Mouse (Mus musculus): ENCODE results near the gene Nubpl. TPM values are rescaled to one million over a fixed set of nuclear protein-coding genes. Genes with fewer than 3 reads are reported as not detected.

The Nubpl gene
- polyA plus RNA-seq, 1 experiment from 2014 or later: 7.3 TPM

DNA sequence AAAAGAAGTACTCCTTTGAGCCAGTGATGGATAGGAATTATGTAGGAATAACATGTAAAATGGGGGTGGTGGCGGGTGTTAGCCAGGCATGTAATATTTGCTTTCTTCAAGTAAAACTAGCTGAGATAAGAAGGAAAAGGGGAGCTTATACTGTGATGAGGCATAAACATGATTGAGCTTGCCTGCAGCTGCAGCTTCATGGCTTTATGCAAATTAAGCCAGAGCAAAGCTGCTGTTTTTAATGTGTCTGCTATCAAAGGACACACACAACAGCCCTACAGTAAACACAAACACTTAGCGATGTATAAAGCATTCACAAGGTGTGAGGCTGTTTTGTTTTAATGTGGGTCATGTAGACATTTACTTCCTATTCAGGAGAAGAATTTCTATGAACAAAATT is 196.4 kb downstream of the Nubpl start:
- H3K36me3 ChIP-seq: no peaks in the 10 kb centered on the region
- no peak for ATAC-seq (ENCODE audit: low FRiP score)
- no peak overlapping the region for H3K4me2 ChIP-seq
- WGBS: 66% methylated on average over 2 of the region's 2 CpGs
- H3K9me3 ChIP-seq (replicated peaks): no peaks in the 10 kb centered on the region
- no peak overlapping the region for H3K4me3 ChIP-seq (replicated peaks)
- peaks cover 6% of the 10 kb centered on the region for H3K4me1 ChIP-seq
- no peak overlapping the region for H3K27ac ChIP-seq (replicated peaks)
- H3K27me3 ChIP-seq (replicated peaks): no peaks in the 10 kb centered on the region
- no peak overlapping the region for H3K9ac ChIP-seq (replicated peaks)

DNA sequence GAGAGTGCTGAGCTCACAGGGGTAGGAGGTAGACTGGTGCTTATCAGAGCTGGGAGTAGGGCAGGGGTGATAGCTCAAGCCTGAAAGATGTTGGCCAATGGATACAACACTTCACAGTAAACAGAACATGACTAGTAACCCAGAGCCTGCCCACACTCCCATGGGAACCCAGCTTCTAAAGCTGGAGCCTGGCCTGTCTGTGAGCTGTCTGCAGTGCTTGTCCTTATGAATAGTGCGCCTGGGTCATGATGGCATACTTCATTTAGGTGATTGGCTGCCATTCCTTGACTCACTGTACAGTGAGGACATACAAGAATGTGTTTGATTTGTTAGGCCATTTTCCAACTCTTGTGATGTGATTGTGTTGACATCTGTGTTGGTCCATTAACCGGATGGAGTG is 200.5 kb downstream of the Nubpl start:
- Histone ChIP-seq H3K36me3 (no peaks in the 10 kb centered on the region), H3K4me3 (replicated peaks) (no peak overlapping the region), H3K9ac (replicated peaks) (no peak overlapping the region), H3K9me3 (replicated peaks) (no peaks in the 10 kb centered on the region), H3K4me1 (no peaks in the 10 kb centered on the region), H3K27me3 (replicated peaks) (no peaks in the 10 kb centered on the region), H3K27ac (replicated peaks) (no peak overlapping the region), H3K4me2 (no peak overlapping the region)
- no peak for ATAC-seq (ENCODE audit: low FRiP score)
- WGBS: 82% methylated on average over 2 of the region's 2 CpGs

DNA sequence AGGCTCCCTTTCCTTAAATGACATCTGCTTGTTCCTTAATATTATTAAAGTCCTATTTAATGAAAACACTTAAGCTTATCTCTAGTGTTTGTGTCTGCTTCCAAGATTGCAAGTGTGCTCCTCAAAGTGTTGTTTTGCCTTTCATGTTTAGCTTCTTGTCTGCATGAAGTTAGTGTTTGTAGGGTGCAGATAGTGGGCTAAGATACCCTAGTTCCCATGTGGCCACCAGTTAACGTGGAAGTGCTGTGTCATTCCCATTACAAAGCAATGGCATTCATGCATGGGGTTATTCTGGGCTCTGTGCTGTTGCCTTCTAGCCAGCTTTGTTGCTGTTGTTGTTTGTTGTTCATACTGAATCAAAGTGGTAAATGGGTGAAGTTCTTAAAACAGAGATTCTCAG is 201.1 kb downstream of the Nubpl start:
- no peak overlapping the region for H3K9ac ChIP-seq (replicated peaks)
- no peak for ATAC-seq (ENCODE audit: low FRiP score)
- no peaks in the 10 kb centered on the region for H3K36me3 ChIP-seq
- no peaks in the 10 kb centered on the region for H3K27me3 ChIP-seq (replicated peaks)
- no peaks in the 10 kb centered on the region for H3K4me1 ChIP-seq
- H3K4me3 ChIP-seq (replicated peaks): no peak overlapping the region
- no peak overlapping the region for H3K4me2 ChIP-seq
- WGBS: 65% methylated on average over 1 of the region's 1 CpGs
- H3K9me3 ChIP-seq (replicated peaks): no peaks in the 10 kb centered on the region
- no peak overlapping the region for H3K27ac ChIP-seq (replicated peaks)

DNA sequence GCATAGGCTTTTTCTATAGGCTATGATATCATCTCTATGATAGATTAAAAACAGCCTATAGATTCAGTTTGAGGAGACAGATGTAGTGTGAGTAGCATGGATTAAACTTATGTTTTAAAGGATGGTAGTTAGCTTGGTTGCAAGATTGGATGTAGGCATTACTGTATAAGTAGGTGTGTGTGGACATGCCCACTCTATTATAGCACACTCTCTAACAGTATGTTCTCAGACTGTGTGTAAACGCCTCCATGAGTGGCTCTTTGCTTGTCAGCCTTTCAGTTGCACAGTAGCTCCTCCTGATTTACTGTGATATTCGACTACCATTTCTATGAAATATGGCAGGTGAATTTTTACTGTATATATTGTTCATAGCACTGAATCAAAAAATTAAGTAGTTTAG is 205.4 kb downstream of the Nubpl start:
- WGBS: 86% methylated on average over 2 of the region's 2 CpGs

DNA sequence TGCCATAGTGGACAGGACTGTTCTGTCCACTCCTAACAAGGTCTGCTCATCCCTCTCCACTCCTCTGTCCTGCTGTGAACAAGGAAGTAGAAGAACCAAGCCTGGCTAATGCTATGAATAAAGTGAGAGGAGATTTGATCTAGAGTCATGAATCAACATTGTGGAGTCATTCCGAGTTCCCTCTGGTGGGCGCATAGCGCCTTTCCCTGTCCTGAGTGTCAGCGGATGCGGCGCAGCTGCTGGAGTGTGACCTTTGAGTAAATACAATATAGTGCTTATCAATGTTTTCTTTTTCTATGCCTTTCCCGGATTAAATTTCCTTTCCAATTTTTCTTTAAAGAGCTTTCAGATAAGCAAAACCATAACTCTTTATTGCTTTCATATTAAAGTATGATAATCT is 208.8 kb downstream of the Nubpl start:
- 94% methylated on average over 7 of the region's 7 CpGs for WGBS
- no peaks in the 10 kb centered on the region for H3K27me3 ChIP-seq (replicated peaks)

More for the DNA sequence above, 205.4 kb downstream of the Nubpl start:
- no peak for ATAC-seq (ENCODE audit: low FRiP score)
- H3K4me2 ChIP-seq: no peak overlapping the region
- H3K36me3 ChIP-seq: no peaks in the 10 kb centered on the region
- H3K4me1 ChIP-seq: no peaks in the 10 kb centered on the region
- H3K27ac ChIP-seq (replicated peaks): no peak overlapping the region
- H3K4me3 ChIP-seq (replicated peaks): no peak overlapping the region
- no peaks in the 10 kb centered on the region for H3K9me3 ChIP-seq (replicated peaks)
- H3K27me3 ChIP-seq (replicated peaks): no peaks in the 10 kb centered on the region
- H3K9ac ChIP-seq (replicated peaks): no peak overlapping the region

DNA sequence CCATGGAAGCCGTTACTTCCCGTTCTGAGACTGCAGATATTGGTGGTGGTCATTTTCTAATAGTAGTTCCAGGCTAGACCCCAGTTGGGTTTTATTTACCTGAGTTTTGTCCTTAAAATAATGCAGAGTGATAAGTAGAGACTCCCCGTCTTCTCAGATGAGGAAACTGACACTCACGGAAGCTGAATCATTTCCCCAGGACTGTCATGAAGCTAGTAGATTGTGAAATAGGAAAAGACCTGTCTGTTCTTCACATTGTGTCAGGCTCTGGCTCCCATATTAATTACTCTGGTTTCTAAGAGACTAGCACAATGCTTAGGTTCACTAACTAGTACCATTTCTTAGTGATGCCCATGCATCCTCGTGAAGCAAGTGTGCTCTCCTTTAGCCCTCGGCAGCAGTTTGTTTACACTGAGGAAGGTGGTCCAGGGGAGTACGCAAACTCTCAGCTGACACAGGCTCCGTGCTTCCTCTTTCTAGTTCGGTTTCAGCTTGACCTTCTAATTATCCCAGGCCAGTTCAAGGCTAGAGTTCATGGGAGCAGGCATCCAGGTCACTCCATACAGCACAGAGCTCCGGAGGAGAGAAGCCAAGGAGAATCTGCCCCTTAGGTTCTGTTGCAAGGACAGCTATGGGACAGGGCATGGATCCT is 209.9 kb downstream of the Nubpl start:
- H3K36me3 ChIP-seq: no peaks in the 10 kb centered on the region
- H3K27ac ChIP-seq (replicated peaks): no peak overlapping the region
- WGBS: 84% methylated on average over 10 of the region's 10 CpGs
- H3K27me3 ChIP-seq (replicated peaks): no peaks in the 10 kb centered on the region
- no peak overlapping the region for H3K4me2 ChIP-seq
- H3K4me1 ChIP-seq: no peaks in the 10 kb centered on the region
- H3K4me3 ChIP-seq (replicated peaks): no peak overlapping the region
- H3K9me3 ChIP-seq (replicated peaks): no peaks in the 10 kb centered on the region
- ATAC-seq (ENCODE audit: low FRiP score): no peak
- no peak overlapping the region for H3K9ac ChIP-seq (replicated peaks)

More for the DNA sequence above, 208.8 kb downstream of the Nubpl start:
- no peak for ATAC-seq (ENCODE audit: low FRiP score)
- Histone ChIP-seq H3K36me3 (no peaks in the 10 kb centered on the region), H3K9ac (replicated peaks) (no peak overlapping the region), H3K4me2 (no peak overlapping the region), H3K4me3 (replicated peaks) (no peak overlapping the region), H3K9me3 (replicated peaks) (no peaks in the 10 kb centered on the region), H3K4me1 (no peaks in the 10 kb centered on the region), H3K27ac (replicated peaks) (no peak overlapping the region)

DNA sequence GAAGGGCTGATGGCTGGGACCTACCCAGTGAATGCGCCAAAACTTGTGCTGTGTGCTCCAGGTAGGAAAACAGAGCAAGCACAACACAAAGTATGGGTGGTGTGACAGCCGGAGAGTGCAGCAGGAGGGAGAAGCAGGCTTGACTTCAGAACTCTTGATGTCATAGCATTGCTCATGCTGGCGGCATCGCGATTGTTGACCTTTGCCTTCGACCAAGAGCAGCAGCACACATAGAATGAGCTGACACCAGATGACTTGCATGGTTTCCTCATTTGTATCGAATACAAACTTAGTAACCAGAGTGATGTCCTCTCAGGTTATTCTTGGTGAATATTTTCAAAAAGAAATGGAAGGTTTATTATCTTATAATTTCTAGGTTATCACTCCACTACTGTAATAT is 211.1 kb downstream of the Nubpl start:
- ATAC-seq (ENCODE audit: low FRiP score): no peak
- Histone ChIP-seq H3K4me3 (replicated peaks) (no peak overlapping the region), H3K9me3 (replicated peaks) (no peaks in the 10 kb centered on the region), H3K4me1 (no peaks in the 10 kb centered on the region), H3K4me2 (no peak overlapping the region), H3K27me3 (replicated peaks) (no peaks in the 10 kb centered on the region), H3K27ac (replicated peaks) (no peak overlapping the region), H3K9ac (replicated peaks) (no peak overlapping the region), H3K36me3 (no peaks in the 10 kb centered on the region)
- WGBS: 94% methylated on average over 7 of the region's 7 CpGs

DNA sequence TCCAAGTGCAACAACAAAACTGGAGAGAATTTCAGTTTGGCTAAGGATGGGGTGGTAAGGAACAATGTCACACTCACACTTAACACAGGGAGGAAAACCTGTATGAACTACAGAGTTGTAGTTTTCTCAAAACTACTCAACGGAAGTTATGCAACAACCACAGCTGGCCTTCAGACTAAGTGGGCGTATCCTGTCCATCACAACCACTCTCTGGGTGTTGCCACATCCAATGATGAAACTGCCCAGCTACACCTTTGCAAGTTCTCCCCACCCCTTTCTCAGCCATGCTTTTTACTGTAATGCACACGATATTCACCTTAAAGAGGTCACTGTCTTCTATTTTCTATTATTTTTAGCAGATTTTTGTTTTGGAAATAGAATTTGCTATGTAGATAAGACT is 217.3 kb downstream of the Nubpl start:
- Histone ChIP-seq H3K4me2 (no peak overlapping the region), H3K27me3 (replicated peaks) (no peaks in the 10 kb centered on the region), H3K36me3 (no peaks in the 10 kb centered on the region), H3K27ac (replicated peaks) (no peak overlapping the region), H3K4me3 (replicated peaks) (no peak overlapping the region), H3K9ac (replicated peaks) (no peak overlapping the region), H3K4me1 (no peaks in the 10 kb centered on the region), H3K9me3 (replicated peaks) (no peaks in the 10 kb centered on the region)
- ATAC-seq (ENCODE audit: low FRiP score): no peak
- 91% methylated on average over 3 of the region's 3 CpGs for WGBS

DNA sequence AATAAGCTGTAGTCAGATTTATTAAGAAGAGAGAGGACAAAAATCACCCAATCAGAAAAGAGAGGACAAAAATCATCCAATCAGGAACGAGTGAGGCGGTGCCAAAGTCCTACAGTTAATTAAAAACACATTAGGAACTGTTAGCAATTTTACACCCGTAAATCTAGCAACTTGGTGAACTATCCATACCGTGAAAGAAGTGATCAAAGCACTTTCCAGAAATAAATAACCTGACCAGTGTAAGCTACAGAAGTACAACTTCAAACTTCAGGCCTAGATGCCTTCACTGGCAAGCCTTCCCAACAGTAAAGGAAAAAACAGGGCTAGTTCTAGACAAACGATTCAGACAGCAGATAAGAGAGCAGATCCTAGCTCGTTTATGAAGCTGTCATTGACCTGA is 220.1 kb downstream of the Nubpl start:
- H3K9me3 ChIP-seq (replicated peaks): no peaks in the 10 kb centered on the region
- H3K27ac ChIP-seq (replicated peaks): no peak overlapping the region
- 82% methylated on average over 6 of the region's 6 CpGs for WGBS
- H3K9ac ChIP-seq (replicated peaks): no peak overlapping the region
- H3K4me2 ChIP-seq: no peak overlapping the region
- H3K4me1 ChIP-seq: no peaks in the 10 kb centered on the region
- no peak for ATAC-seq (ENCODE audit: low FRiP score)
- H3K36me3 ChIP-seq: no peaks in the 10 kb centered on the region
- no peaks in the 10 kb centered on the region for H3K27me3 ChIP-seq (replicated peaks)
- H3K4me3 ChIP-seq (replicated peaks): no peak overlapping the region

DNA sequence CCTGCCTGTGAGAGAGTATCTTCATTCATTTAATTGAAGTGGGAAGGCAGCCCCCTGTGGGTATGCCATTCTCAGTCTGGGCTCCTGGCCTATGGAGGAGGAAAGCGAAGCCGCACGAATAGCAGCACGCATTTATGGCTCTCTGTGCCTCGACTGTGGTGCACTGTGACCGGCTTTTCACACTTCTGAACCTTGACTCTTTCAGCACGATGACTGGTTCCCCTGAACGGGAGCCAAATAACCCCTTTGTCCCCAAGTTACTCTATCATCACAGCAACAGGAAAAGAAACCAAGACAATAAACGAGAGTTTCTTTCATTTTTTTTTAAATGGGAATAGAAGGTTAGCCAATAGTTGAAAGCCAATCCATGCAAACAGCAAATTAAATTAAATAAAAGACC is 220.9 kb downstream of the Nubpl start:
- H3K4me3 ChIP-seq (replicated peaks): no peak overlapping the region
- H3K9ac ChIP-seq (replicated peaks): no peak overlapping the region
- H3K4me1 ChIP-seq: no peaks in the 10 kb centered on the region
- no peak for ATAC-seq (ENCODE audit: low FRiP score)
- H3K27ac ChIP-seq (replicated peaks): no peak overlapping the region
- no peaks in the 10 kb centered on the region for H3K36me3 ChIP-seq
- no peak overlapping the region for H3K4me2 ChIP-seq
- WGBS: 52% methylated on average over 9 of the region's 9 CpGs
- no peaks in the 10 kb centered on the region for H3K27me3 ChIP-seq (replicated peaks)
- no peaks in the 10 kb centered on the region for H3K9me3 ChIP-seq (replicated peaks)

DNA sequence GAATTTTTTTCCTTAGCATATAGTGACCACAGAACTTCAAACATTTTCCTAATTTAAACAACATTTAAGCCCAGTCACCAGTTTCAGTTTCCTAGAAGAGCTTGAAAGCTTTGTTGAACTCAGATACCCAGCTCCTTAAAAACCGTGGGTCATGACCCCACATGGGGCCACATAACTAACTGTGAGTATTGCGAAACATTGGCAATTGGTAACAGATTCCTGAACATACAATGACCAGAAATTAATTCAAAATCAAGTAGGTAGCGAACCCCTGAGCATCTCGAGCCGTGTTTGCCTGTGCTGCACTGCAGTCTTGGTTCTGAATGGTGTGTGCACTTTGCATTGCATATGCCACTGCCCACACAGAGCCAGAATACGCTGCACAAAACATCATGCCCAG is 221.6 kb downstream of the Nubpl start:
- Histone ChIP-seq H3K27ac (replicated peaks) (no peak overlapping the region), H3K4me2 (no peak overlapping the region), H3K9me3 (replicated peaks) (no peaks in the 10 kb centered on the region), H3K4me1 (no peaks in the 10 kb centered on the region), H3K4me3 (replicated peaks) (no peak overlapping the region), H3K9ac (replicated peaks) (no peak overlapping the region), H3K36me3 (no peaks in the 10 kb centered on the region), H3K27me3 (replicated peaks) (no peaks in the 10 kb centered on the region)
- ATAC-seq (ENCODE audit: low FRiP score): no peak
- 93% methylated on average over 6 of the region's 6 CpGs for WGBS

DNA sequence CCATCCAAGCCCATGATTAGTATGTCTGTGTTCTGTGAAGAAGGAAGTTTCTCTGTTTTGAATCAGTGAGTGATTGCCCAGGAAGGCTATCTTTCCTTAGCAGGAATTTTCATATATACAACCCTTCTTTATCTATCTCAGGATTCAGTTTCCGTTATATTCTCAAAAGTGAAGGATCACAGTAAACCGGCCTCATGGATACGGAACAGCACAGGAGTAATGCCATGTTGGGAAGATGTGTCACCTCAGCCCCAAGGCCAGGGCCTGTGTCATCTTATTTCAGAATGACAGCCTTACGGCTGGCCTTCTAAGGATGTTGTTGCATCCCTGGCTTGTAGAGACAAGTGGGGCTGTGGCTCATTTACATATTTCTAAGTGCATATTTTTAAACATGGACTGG is 231.0 kb downstream of the Nubpl start:
- no peak overlapping the region for H3K4me3 ChIP-seq (replicated peaks)
- 95% methylated on average over 4 of the region's 4 CpGs for WGBS
- no peak for ATAC-seq (ENCODE audit: low FRiP score)
- H3K36me3 ChIP-seq: no peaks in the 10 kb centered on the region
- no peaks in the 10 kb centered on the region for H3K27me3 ChIP-seq (replicated peaks)
- no peak overlapping the region for H3K4me2 ChIP-seq
- no peak overlapping the region for H3K9ac ChIP-seq (replicated peaks)
- H3K9me3 ChIP-seq (replicated peaks): no peaks in the 10 kb centered on the region
- no peaks in the 10 kb centered on the region for H3K4me1 ChIP-seq
- H3K27ac ChIP-seq (replicated peaks): no peak overlapping the region

Measured in neural tube, embryonic 15.5 days (tissue).